Mouse (Mus musculus): ENCODE measurements around the gene Neurl3. TPM values are rescaled to one million over a fixed set of nuclear protein-coding genes. Genes with fewer than 3 reads are reported as not detected.

The Neurl3 gene
- polyA plus RNA-seq (2011; ENCODE audit: insufficient read length, low read depth, missing spikeins), result 0.46 TPM in 1 of 2 replicates, not detected in the other

GRCm38 (mm10) chr1:36274455-36274854 is at the start of gene Neurl3:
Neurl3 (minus strand) TSS chr1:36274679.
- TF ChIP-seq CTCF (IDR thresholded peaks at IDR 0.05; ENCODE audit: borderline replicate concordance, insufficient read depth, low read length), result no peak
- no peak for TF ChIP-seq POLR2A (IDR thresholded peaks at IDR 0.05; ENCODE audit: low read depth, low read length)
- Histone ChIP-seq H3K27ac (ENCODE audit: insufficient read depth, low read length) (no peak within 1 kb of the TSS), H3K4me1 (ENCODE audit: control insufficient read depth, insufficient read depth, low read length) (no peaks in the 10 kb centered on the region; the same call in 1 of the 2 replicates), H3K4me3 (ENCODE audit: insufficient read depth, low read length) (no peak within 1 kb of the TSS)

DNA sequence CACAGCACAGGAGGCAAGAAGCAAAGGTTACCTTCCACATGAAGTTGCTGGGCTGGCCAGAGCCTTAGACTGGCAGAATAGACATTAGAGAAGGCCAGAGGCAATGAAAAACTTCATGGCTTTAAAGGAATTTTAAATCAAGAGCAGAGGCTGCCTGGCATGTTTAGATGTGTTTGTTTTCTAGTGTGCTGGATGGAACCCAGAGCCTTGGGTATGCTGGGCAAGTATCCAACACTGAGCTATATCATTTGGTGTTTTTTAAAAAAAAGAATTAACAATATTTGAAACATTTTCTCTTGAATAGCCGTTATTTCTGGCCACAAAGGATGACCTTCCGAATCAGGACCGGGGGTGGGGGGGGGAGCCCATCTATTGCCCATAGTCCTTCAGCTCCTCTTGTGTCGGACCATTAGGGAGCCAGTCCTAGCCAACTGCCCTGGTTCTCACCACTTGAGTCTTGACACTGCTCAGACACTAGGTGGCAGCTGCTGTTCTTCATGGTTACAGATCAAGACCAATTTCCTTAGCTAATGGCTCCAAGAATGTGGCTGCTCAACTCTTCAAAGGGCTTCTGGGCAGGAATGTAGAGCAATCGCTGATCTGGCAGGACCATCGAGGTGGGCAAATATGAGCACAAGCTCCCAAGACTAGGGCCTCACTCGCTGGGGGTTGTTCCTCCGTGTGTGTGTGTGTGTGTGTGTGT is 49.4 kb upstream of the Neurl3 start:
- Histone ChIP-seq H3K27ac (ENCODE audit: insufficient read depth, low read length) (no peak overlapping the region), H3K4me3 (ENCODE audit: insufficient read depth, low read length) (no peak overlapping the region), H3K4me1 (ENCODE audit: control insufficient read depth, insufficient read depth, low read length) (peaks cover 3% of the 10 kb centered on the region; the same call in 1 of the 2 replicates)
- TF ChIP-seq POLR2A (IDR thresholded peaks at IDR 0.05; ENCODE audit: low read depth, low read length) (no peak), CTCF (IDR thresholded peaks at IDR 0.05; ENCODE audit: borderline replicate concordance, insufficient read depth, low read length) (peak; percentile 66; the same call in 1 of the 2 replicates)

DNA sequence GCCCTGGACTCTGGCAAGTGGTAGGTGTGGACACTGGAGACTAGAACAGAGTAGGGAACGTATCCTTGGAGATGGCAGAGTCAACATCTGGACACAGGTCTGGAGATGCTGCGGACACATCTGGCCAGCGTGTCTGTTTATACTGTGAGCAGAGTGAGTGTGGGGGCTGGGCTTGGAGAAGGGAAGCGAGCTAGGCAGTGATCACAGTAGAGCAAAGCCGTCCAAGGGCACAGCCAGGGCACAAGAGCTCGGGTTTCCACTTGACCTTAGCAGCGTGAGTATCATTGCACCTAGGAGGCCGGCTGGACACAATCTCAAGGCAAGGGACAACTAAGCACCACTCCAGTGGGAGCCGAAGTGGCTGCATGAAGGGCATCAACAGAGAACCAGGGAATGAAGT is 48.6 kb upstream of the Neurl3 start:
- Histone ChIP-seq H3K27ac (ENCODE audit: insufficient read depth, low read length) (no peak overlapping the region), H3K4me3 (ENCODE audit: insufficient read depth, low read length) (no peak overlapping the region), H3K4me1 (ENCODE audit: control insufficient read depth, insufficient read depth, low read length) (peaks cover 3% of the 10 kb centered on the region; the same call in 1 of the 2 replicates)
- no peak for TF ChIP-seq POLR2A (IDR thresholded peaks at IDR 0.05; ENCODE audit: low read depth, low read length)
- TF ChIP-seq CTCF (IDR thresholded peaks at IDR 0.05; ENCODE audit: borderline replicate concordance, insufficient read depth, low read length), result no peak

DNA sequence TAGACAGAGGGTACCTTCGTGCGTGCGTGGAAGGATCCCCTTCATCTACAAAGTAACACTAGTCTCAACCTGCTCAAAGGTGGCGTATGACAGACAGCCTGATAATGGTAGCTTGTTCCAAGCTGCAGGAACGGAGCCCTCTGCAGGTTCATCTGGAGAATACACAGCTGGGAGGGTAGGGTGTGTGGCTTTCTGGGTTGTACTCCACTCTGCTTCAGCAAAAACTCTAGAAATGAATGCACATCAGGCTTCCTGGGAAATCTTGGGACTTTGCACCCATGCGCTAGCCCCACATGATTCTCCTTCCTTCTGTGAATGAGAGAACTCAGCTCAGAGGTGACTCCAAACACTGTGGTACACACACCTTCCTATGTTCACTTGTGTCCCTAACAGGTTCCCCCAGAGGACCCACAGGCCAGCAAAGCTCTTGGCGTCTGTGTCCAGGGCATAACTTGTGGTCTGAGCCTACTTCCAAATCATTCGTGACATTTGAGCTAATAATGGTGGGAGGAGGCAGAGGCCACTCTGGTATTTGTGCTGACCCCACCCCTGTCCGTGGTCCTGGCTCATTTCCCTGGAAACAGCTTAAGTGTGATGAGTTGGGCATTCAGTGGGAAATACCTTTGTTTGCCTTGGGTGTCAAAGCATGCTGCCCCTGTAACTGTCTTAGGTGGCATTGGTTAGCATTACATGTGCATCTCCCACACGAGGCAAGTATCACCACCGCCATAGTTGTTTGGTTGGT is 47.5 kb upstream of the Neurl3 start:
- Histone ChIP-seq H3K27ac (ENCODE audit: insufficient read depth, low read length) (no peak overlapping the region), H3K4me1 (ENCODE audit: control insufficient read depth, insufficient read depth, low read length) (peaks cover 3% of the 10 kb centered on the region; the same call in 1 of the 2 replicates), H3K4me3 (ENCODE audit: insufficient read depth, low read length) (no peak overlapping the region)
- TF ChIP-seq CTCF (IDR thresholded peaks at IDR 0.05; ENCODE audit: borderline replicate concordance, insufficient read depth, low read length) (no peak), POLR2A (IDR thresholded peaks at IDR 0.05; ENCODE audit: low read depth, low read length) (no peak)

GRCm38 (mm10) chr1:36321164-36321563 is 46.7 kb upstream of the Neurl3 start:
- H3K27ac ChIP-seq (ENCODE audit: insufficient read depth, low read length), result no peak overlapping the region
- H3K4me1 ChIP-seq (ENCODE audit: control insufficient read depth, insufficient read depth, low read length), result peaks cover under 1% of the 10 kb centered on the region; the same call in 1 of the 2 replicates
- no peak for TF ChIP-seq POLR2A (IDR thresholded peaks at IDR 0.05; ENCODE audit: low read depth, low read length)
- no peak for TF ChIP-seq CTCF (IDR thresholded peaks at IDR 0.05; ENCODE audit: borderline replicate concordance, insufficient read depth, low read length)
- no peak overlapping the region for H3K4me3 ChIP-seq (ENCODE audit: insufficient read depth, low read length)

DNA sequence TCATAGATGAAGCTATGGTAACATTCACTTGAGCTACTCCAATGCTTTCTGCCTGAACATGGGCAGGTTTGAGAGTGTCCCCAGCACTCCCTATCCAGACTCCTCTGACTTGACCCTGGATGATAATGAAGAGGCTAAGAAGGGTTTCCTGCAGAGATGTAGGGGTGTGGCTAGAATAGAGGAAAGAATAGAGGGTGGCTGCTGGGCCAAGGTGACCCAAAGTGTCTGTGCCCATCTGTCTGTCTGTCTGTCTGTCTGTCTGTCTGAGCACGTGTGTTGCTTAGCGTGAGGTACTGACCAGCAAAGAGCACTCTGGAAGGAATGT is 41.3 kb upstream of the Neurl3 start:
- Histone ChIP-seq H3K27ac (ENCODE audit: insufficient read depth, low read length) (no peak overlapping the region), H3K4me3 (ENCODE audit: insufficient read depth, low read length) (no peak overlapping the region), H3K4me1 (ENCODE audit: control insufficient read depth, insufficient read depth, low read length) (peaks cover 3% of the 10 kb centered on the region; the same call in 1 of the 2 replicates)
- TF ChIP-seq POLR2A (IDR thresholded peaks at IDR 0.05; ENCODE audit: low read depth, low read length), result no peak
- TF ChIP-seq CTCF (IDR thresholded peaks at IDR 0.05; ENCODE audit: borderline replicate concordance, insufficient read depth, low read length), result no peak

DNA sequence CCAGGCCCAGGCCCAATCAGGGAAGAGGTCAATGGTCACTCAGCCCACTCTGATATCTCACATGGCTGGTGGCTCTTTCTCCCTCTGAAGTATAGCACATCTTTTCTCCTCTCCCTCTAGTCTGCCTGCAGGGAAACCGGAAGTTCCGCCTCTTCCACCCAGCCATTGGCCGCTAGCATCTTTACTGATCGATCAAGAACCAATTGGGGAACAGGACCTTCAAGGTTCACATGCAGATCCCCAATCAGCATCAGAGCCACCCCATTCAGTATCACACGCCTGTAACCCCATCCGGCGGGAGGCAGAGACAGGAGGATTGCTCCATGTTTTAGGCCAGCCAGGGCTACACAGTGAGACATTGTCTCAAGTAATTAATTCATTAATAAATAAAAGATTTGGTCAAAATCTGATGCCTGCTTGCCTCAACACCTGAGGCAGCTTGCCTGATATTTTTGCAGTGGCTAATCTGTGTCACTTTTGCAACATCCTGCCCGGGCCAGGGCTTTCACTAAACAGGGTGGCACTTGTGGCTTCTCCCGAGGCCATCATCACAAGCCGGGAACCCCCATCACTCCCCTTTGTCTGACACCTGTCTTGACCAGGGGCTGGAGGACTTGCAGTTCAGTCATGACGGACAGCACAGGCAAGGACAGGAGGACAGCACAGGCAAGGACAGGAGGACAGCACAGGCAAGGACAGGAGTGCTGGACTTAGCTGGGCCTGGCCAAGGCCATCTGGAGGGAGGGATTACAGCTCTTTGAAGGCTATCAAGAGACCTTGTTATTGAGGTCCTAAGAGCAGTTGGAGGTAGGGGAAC is 40.7 kb upstream of the Neurl3 start:
- no peak for TF ChIP-seq POLR2A (IDR thresholded peaks at IDR 0.05; ENCODE audit: low read depth, low read length)
- TF ChIP-seq CTCF (IDR thresholded peaks at IDR 0.05; ENCODE audit: borderline replicate concordance, insufficient read depth, low read length), result no peak
- Histone ChIP-seq H3K27ac (ENCODE audit: insufficient read depth, low read length) (no peak overlapping the region), H3K4me3 (ENCODE audit: insufficient read depth, low read length) (no peak overlapping the region), H3K4me1 (ENCODE audit: control insufficient read depth, insufficient read depth, low read length) (peaks cover 3% of the 10 kb centered on the region; the same call in 1 of the 2 replicates)

GRCm38 (mm10) chr1:36309498-36309901 is 35.0 kb upstream of the Neurl3 start:
- TF ChIP-seq POLR2A (IDR thresholded peaks at IDR 0.05; ENCODE audit: low read depth, low read length) (no peak), CTCF (IDR thresholded peaks at IDR 0.05; ENCODE audit: borderline replicate concordance, insufficient read depth, low read length) (no peak)
- peaks cover 8% of the 10 kb centered on the region for H3K4me1 ChIP-seq (ENCODE audit: control insufficient read depth, insufficient read depth, low read length)
- peak overlapping the region; percentile 66; the same call in 1 of the 2 replicates for H3K4me3 ChIP-seq (ENCODE audit: insufficient read depth, low read length)
- H3K27ac ChIP-seq (ENCODE audit: insufficient read depth, low read length), result no peak overlapping the region

DNA sequence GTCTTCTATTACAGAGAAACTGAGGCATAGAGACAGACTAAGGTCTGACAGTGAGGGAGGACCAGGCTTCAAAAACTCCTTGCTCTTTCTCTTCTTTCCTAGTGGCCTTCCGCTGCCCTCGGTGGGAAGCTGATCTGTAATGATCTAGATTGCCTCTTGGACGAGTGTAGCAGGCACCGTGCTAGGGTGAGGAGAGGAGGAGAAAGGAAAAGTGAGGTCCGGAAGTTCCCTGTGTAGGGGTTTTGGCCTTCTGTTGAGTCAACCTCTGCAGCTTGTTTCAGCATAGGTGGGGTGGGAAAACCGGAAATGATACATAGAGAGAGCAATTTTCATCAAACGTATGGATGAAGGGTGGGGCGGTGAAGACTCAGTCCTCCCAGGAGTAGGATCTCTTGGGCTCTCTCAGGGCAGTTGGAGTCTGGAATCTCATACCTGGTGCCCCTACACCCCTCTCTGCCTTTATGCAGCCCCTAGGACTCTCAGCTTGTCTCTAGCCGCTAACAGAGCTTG is 34.5 kb upstream of the Neurl3 start:
- Histone ChIP-seq H3K27ac (ENCODE audit: insufficient read depth, low read length) (no peak overlapping the region), H3K4me3 (ENCODE audit: insufficient read depth, low read length) (peak overlapping the region; percentile 66), H3K4me1 (ENCODE audit: control insufficient read depth, insufficient read depth, low read length) (peaks cover 8% of the 10 kb centered on the region)
- TF ChIP-seq CTCF (IDR thresholded peaks at IDR 0.05; ENCODE audit: borderline replicate concordance, insufficient read depth, low read length) (no peak), POLR2A (IDR thresholded peaks at IDR 0.05; ENCODE audit: low read depth, low read length) (no peak)
